Mouse (Mus musculus): ENCODE results near the gene Ripor2.

Gene Ripor2

GRCm38 (mm10) chr13:24581833-24582232 is at the start of gene Ripor2:
Gene Ripor2, plus strand, starts transcription at chr13:24582189.
- DNase-seq (ENCODE audit: low read depth, low spot score) = no peak

GRCm38 (mm10) chr13:24536531-24537167 is 45.3 kb upstream of the Ripor2 start:
- DNase-seq (ENCODE audit: low read depth, low spot score) = no peak

GRCm38 (mm10) chr13:24538012-24538411 is 44.0 kb upstream of the Ripor2 start:
- DNase-seq (ENCODE audit: low read depth, low spot score) = no peak

GRCm38 (mm10) chr13:24538941-24539340 is 43.0 kb upstream of the Ripor2 start:
- no peak for DNase-seq (ENCODE audit: low read depth, low spot score)

GRCm38 (mm10) chr13:24545677-24546076 is 36.3 kb upstream of the Ripor2 start:
- DNase-seq (ENCODE audit: low read depth, low spot score) = no peak

- peak; percentile 41 for DNase-seq (ENCODE audit: low read depth, low spot score)
These were observed 35.1 kb upstream of the Ripor2 start for GRCm38 (mm10) chr13:24546801-24547459.

- DNase-seq (ENCODE audit: low read depth, low spot score) = peak; percentile 58
These were observed 33.1 kb upstream of the Ripor2 start for GRCm38 (mm10) chr13:24548911-24549310.

- DNase-seq (ENCODE audit: low read depth, low spot score) = peak; percentile 54
These were observed 30.7 kb upstream of the Ripor2 start for GRCm38 (mm10) chr13:24551100-24551931.

GRCm38 (mm10) chr13:24552039-24552438 is 29.9 kb upstream of the Ripor2 start:
- no peak for DNase-seq (ENCODE audit: low read depth, low spot score)

- no peak for DNase-seq (ENCODE audit: low read depth, low spot score)
These were observed 20.6 kb upstream of the Ripor2 start for GRCm38 (mm10) chr13:24561391-24561790.

- DNase-seq (ENCODE audit: low read depth, low spot score) = no peak
These were observed 17.3 kb upstream of the Ripor2 start for GRCm38 (mm10) chr13:24564706-24565105.

GRCm38 (mm10) chr13:24565230-24565949 is 16.6 kb upstream of the Ripor2 start:
- no peak for DNase-seq (ENCODE audit: low read depth, low spot score)

- DNase-seq (ENCODE audit: low read depth, low spot score) = no peak
These were observed 16.1 kb upstream of the Ripor2 start for GRCm38 (mm10) chr13:24565950-24566320.

GRCm38 (mm10) chr13:24567176-24567811 is 14.7 kb upstream of the Ripor2 start:
- no peak for DNase-seq (ENCODE audit: low read depth, low spot score)

- no peak for DNase-seq (ENCODE audit: low read depth, low spot score)
These were observed 12.9 kb upstream of the Ripor2 start for GRCm38 (mm10) chr13:24569066-24569465.

- no peak for DNase-seq (ENCODE audit: low read depth, low spot score)
These were observed 11.3 kb upstream of the Ripor2 start for GRCm38 (mm10) chr13:24570716-24571115.

- DNase-seq (ENCODE audit: low read depth, low spot score) = no peak
These were observed 10.1 kb upstream of the Ripor2 start for GRCm38 (mm10) chr13:24571906-24572305.

GRCm38 (mm10) chr13:24575126-24575525 is 6.9 kb upstream of the Ripor2 start:
- DNase-seq (ENCODE audit: low read depth, low spot score) = peak; percentile 14

- peak; percentile 96 for DNase-seq (ENCODE audit: low read depth, low spot score)
These were observed 5.5 kb upstream of the Ripor2 start for GRCm38 (mm10) chr13:24576338-24577119.

GRCm38 (mm10) chr13:24578317-24578716 is 3.7 kb upstream of the Ripor2 start:
- DNase-seq (ENCODE audit: low read depth, low spot score) = no peak

- DNase-seq (ENCODE audit: low read depth, low spot score) = no peak
These were observed 1.2 kb upstream of the Ripor2 start for GRCm38 (mm10) chr13:24580759-24581158.
